Mouse (Mus musculus): ENCODE measurements around the gene Nfic.

Gene Nfic

GRCm38 (mm10) chr10:81385603-81386306 lies 69.7 kb downstream of the Nfic start:
- DNase-seq (ENCODE audit: low read depth, low spot score), result no peak

- DNase-seq (ENCODE audit: low read depth, low spot score), result no peak
Observed at GRCm38 (mm10) chr10:81384605-81384982, 70.8 kb downstream of the Nfic start.

- peak; percentile 98 for DNase-seq (ENCODE audit: low read depth, low spot score)
Observed at GRCm38 (mm10) chr10:81383802-81384604, 71.4 kb downstream of the Nfic start, which contains the start of the genes Dohh and Gm48551. TSS of gene Dohh (plus strand) at chr10:81384428. TSS of gene Gm48551 (plus strand) at chr10:81384466.

- no peak for DNase-seq (ENCODE audit: low read depth, low spot score)
Observed at GRCm38 (mm10) chr10:81382039-81382438, 73.4 kb downstream of the Nfic start.

GRCm38 (mm10) chr10:81379809-81380378 lies 75.5 kb downstream of the Nfic start:
- no peak for DNase-seq (ENCODE audit: low read depth, low spot score)

GRCm38 (mm10) chr10:81379183-81379553 lies 76.3 kb downstream of the Nfic start:
- no peak for DNase-seq (ENCODE audit: low read depth, low spot score)

- DNase-seq (ENCODE audit: low read depth, low spot score), result peak; percentile 100
Observed at GRCm38 (mm10) chr10:81378553-81379182, 76.8 kb downstream of the Nfic start.

GRCm38 (mm10) chr10:81377793-81378552 lies 77.5 kb downstream of the Nfic start, which contains the start of gene Fzr1:
TSS of gene Fzr1 (minus strand) at chr10:81378516.
- no peak for DNase-seq (ENCODE audit: low read depth, low spot score)

GRCm38 (mm10) chr10:81377362-81377664 lies 78.1 kb downstream of the Nfic start:
- no peak for DNase-seq (ENCODE audit: low read depth, low spot score)

- no peak for DNase-seq (ENCODE audit: low read depth, low spot score)
Observed at GRCm38 (mm10) chr10:81376561-81377361, 78.7 kb downstream of the Nfic start.

GRCm38 (mm10) chr10:81375322-81375721 lies 80.1 kb downstream of the Nfic start:
- no peak for DNase-seq (ENCODE audit: low read depth, low spot score)

GRCm38 (mm10) chr10:81367207-81367495 lies 88.3 kb downstream of the Nfic start:
- DNase-seq (ENCODE audit: low read depth, low spot score), result no peak

- DNase-seq (ENCODE audit: low read depth, low spot score), result no peak
Observed at GRCm38 (mm10) chr10:81366477-81367206, 88.8 kb downstream of the Nfic start.

- no peak for DNase-seq (ENCODE audit: low read depth, low spot score)
Observed at GRCm38 (mm10) chr10:81365672-81366476, 89.6 kb downstream of the Nfic start, which contains the start of gene 4930404N11Rik. TSS of gene 4930404N11Rik (minus strand) at chr10:81365816.

GRCm38 (mm10) chr10:81365073-81365472 lies 90.4 kb downstream of the Nfic start:
- no peak for DNase-seq (ENCODE audit: low read depth, low spot score)

- no peak for DNase-seq (ENCODE audit: low read depth, low spot score)
Observed at GRCm38 (mm10) chr10:81364666-81365065, 90.8 kb downstream of the Nfic start.

GRCm38 (mm10) chr10:81363436-81364346 lies 91.7 kb downstream of the Nfic start:
- DNase-seq (ENCODE audit: low read depth, low spot score), result no peak

- DNase-seq (ENCODE audit: low read depth, low spot score), result no peak
Observed at GRCm38 (mm10) chr10:81362336-81362949, 93.0 kb downstream of the Nfic start.

Measured in embryo, embryonic 11.5 days (tissue).